Mouse (Mus musculus) kidney, adult 2 months (tissue): Measurements from ENCODE around the gene Hadhb.

Source experiments
- CTCF ChIP-seq: fragments of 200-500 bp; conservative IDR thresholded peaks from 2 replicates; pipeline ENCODE4 v1.5.1; 2011; ENCODE audit warnings: low read depth, mild to moderate bottlenecking, control low read depth, low read length, moderate library complexity, mixed read lengths; ENCODE audit not compliant: insufficient read depth, insufficient read length
- POLR2A ChIP-seq: fragments of 200-500 bp; IDR thresholded peaks from one replicate; pipeline ENCODE4 v1.6.1; 2011; ENCODE audit warnings: low read depth, low read length, control low read depth

DNA sequence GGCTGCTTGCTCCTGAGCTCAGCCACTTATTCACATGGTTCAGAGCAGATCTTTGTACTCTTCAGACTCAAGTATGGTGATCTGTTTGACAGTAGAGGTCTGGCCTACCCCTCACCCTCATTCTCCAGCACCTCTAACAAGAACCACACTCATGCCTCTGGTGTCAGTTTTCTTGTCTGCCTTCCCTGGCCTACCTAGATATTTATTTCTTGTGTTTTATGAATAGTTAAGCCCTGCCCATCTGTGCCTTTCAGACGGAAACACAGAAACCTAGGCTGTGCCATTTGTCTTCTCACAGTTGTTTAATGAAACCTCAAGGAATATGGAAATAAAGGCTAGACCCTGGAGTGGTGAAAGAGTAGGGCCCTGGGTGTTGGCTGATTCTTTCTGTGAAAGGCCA lies 37.0 kb upstream of the Hadhb start:
- TF ChIP-seq POLR2A (no peak), CTCF (no peak)
